Mouse (Mus musculus): ENCODE results near the gene Slco1a5. TPM values are rescaled to one million over a fixed set of nuclear protein-coding genes. Genes with fewer than 3 reads are reported as not detected.

Slco1a5 gene
- not detected for total RNA-seq (2023)

GRCm38 (mm10) chr6:142322881-142323280 lies at the start of gene Slco1a5:
Slco1a5 (minus strand) TSS chr6:142322981.

GRCm38 (mm10) chr6:142345440-142346038 lies 22.8 kb upstream of the Slco1a5 start, which contains the start of gene Pyroxd1:
Pyroxd1 (plus strand) TSS chr6:142345654.

GRCm38 (mm10) chr6:142298098-142298497 lies 24.7 kb downstream of the Slco1a5 start, which contains the start of gene Iapp:
Iapp (plus strand) TSS chr6:142298423.

GRCm38 (mm10) chr6:142208421-142208820 lies 114.4 kb downstream of the Slco1a5 start, which contains the start of gene Slco1a6:
Slco1a6 (minus strand) TSS chr6:142208521.

Other genes with a start within 250 kb of the Slco1a5 start
- gene Slco1a6, start 114.5 kb downstream of the Slco1a5 start, total RNA-seq (2023): 1 to 10 TPM in 1 of 2 experiments, not detected in 1; 1.8 TPM
- not detected for gene Iapp, start 24.6 kb downstream of the Slco1a5 start, total RNA-seq (2023)
- 1 to 10 TPM; 7.0 to 9.5 TPM for gene Pyroxd1, start 22.7 kb upstream of the Slco1a5 start, total RNA-seq (2023)
- 10 to 100 TPM; 16.1 to 17.5 TPM for gene Recql, start 64.1 kb upstream of the Slco1a5 start, total RNA-seq (2023)
- gene Golt1b, start 64.2 kb upstream of the Slco1a5 start, total RNA-seq (2023): 10 to 100 TPM; 11.7 to 17.4 TPM
- not detected for gene Spx, start 90.5 kb upstream of the Slco1a5 start, total RNA-seq (2023)
- gene Gys2, start 150.1 kb upstream of the Slco1a5 start, total RNA-seq (2023): not detected
- 10 to 100 TPM; 25.2 to 30.6 TPM for gene Ldhb, start 185.0 kb upstream of the Slco1a5 start, total RNA-seq (2023)
- under 1 TPM; 0.18 to 0.24 TPM for gene Kcnj8, start 248.6 kb upstream of the Slco1a5 start, total RNA-seq (2023)